Mouse (Mus musculus) kidney, postnatal 10 days (tissue): ENCODE data around the gene Map3k12.

ENCODE experiments used
- DNase-seq: peaks from one replicate; pipeline ENCODE4 v3.0.0; 2021; ENCODE audit warnings: mixed read lengths

Map3k12 gene

GRCm38 (mm10) chr15:102458050-102458736, 58.7 kb downstream of the Map3k12 start:
- DNase-seq, result no peak

GRCm38 (mm10) chr15:102455993-102456392, 60.9 kb downstream of the Map3k12 start:
- DNase-seq, result no peak

GRCm38 (mm10) chr15:102451666-102452430, 65.0 kb downstream of the Map3k12 start:
- DNase-seq, result no peak

- DNase-seq, result no peak
Measured at GRCm38 (mm10) chr15:102450928-102451327, 65.9 kb downstream of the Map3k12 start.

- DNase-seq, result no peak
Measured at GRCm38 (mm10) chr15:102449366-102449765, 67.5 kb downstream of the Map3k12 start.
